Mouse (Mus musculus): ENCODE results near the gene Col24a1.

GRCm38 (mm10) chr3:145591841-145592542 is 299.7 kb downstream of the Col24a1 start:
- TF ChIP-seq CTCF (IDR thresholded peaks at IDR 0.05; ENCODE audit: control insufficient read depth, insufficient read depth, insufficient replicate concordance, low read depth, low read length), result no peak
- no peak for TF ChIP-seq POLR2A (IDR thresholded peaks at IDR 0.05; ENCODE audit: control insufficient read depth, low read depth, low read length)

Data from testis, adult 2 months (tissue).